Mouse (Mus musculus) heart, adult 2 months (tissue): Measurements from ENCODE around the gene Hist1h2ad.
"Not testable (repeated sequence)": the region's sequence is repeated elsewhere in the genome, so short reads cannot be mapped to it uniquely, and the experiment has no call there.

Source experiments
- CTCF ChIP-seq: fragments of 200-600 bp; IDR thresholded peaks from 2 replicates; pipeline ENCODE4 v1.8.1; 2022; ENCODE audit warnings: antibody characterized with exemption, mild to moderate bottlenecking, moderate library complexity
- POLR2A ChIP-seq: fragments of 200-500 bp; IDR thresholded peaks from 2 replicates; pipeline ENCODE4 v1.6.1; 2011; ENCODE audit warnings: mild to moderate bottlenecking, low read depth, low read length, control low read depth; ENCODE audit not compliant: insufficient read depth

- not testable (repeated sequence) for TF ChIP-seq POLR2A, CTCF
Measured at GRCm38 (mm10) chr13:23561531-23561882, 12.7 kb upstream of the Hist1h2ad start.
